Mouse (Mus musculus): ENCODE measurements at regions not wholly inside any gene's neighbourhood (a gene's known extent, or its start where the extent isn't known, plus 50 kb on each side); places are given as distances from the start of the nearest gene placed in this dataset.

DNA sequence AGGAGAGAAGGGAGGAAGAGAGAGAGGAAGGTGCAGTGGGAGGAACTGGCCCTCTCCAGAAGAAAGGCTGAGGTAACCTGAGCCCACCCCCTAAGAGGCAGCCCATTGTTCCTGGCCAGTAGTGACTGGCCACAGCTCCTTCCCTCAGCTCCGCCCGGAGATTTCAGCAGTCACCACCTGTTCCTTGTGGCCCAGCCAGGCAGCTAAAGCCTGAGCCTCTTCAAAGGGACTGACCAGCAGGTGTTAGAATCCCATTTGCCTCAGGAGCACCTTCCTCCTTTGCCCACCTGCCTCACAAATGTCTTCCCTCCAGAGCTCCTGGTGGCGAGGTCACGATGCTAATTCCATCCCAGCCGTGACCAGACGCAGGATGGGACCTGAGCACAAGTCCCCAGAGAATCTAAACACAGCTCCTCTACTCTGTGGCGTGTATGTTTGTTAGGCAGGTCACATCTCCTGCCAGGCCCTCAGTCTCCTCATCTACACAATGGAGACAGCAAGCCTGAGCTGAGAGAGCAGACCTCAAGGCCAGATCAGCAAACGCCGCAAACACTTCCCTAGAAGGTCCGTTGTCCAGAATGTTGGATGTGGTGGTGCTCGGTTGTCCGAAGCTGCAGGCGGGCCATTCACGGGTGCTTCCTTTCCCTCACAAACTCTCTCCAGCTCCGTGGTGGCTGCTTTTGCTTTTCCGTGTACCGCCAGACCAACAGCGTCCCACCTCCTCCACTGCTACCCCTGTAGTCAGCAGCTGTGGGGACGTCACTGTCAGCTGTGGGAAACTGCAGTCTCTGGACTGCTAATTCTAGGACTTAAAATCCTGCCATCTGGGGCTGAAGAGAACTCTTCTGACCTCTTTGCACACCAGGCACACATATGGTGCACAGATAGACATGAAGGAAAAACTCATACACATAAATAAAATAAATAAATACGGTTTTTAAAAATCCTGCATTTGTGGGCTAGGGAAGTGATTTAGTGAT lies 145.8 kb upstream of the Rad23b start:
- no peak for DNase-seq (ENCODE audit: low spot score)

- DNase-seq (ENCODE audit: low spot score) = no peak
These were observed 143.6 kb upstream of the Rad23b start for GRCm38 (mm10) chr4:55206226-55206625.

- no peak for DNase-seq (ENCODE audit: low spot score)
These were observed 142.0 kb upstream of the Rad23b start for GRCm38 (mm10) chr4:55207749-55208385.

DNA sequence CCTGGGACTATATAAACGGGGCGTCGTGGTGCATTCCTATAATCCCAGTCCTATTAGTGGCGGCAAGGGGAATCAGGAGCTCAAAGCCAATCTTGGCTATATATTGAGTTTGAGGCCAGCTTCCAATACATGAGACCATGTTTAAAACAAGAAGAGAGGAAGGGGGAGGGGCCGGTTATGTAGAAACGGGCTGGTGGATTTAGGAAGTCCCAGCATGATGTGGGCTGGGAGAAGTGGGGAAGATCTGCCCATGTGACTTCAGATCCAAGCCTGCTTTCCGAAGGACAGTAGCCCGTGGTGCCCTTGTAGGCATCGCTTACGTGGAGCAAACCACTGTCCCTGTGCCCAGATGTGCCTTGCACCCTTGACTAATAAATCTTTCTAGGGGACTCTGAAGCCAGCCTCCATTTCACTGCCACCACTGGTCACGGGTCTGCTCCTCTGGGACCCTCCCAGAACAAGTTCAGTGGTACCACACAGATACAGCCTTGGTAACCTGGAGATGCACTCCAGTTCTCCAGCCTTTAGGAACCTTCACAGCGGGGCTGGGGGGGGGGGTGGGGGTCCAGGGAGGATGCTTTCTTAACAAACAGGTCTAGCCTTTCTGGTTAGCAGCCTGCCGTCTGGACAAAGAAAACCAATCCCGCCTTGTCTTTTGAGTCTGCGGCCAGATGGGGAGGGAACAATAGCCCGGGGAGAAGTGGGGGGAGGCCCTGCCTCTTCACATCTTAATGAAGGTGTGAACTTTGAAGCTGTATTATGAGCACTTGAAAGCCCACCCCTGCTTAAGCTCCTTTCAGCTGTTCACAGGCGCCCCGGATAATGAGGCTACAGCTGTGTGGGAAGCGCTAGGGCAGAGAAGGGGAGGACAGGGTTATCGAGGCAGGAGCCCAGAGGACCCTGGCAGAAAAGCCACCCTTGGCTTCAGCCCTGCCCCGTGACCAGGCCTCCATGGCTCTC lies 141.2 kb upstream of the Rad23b start:
- no peak for DNase-seq (ENCODE audit: low spot score)

GRCm38 (mm10) chr4:55215425-55216174 lies 134.2 kb upstream of the Rad23b start:
- peak; percentile 4 for DNase-seq (ENCODE audit: low spot score)

GRCm38 (mm10) chr4:55216175-55216545 lies 133.7 kb upstream of the Rad23b start:
- no peak for DNase-seq (ENCODE audit: low spot score)

GRCm38 (mm10) chr4:55225766-55226165 lies 124.1 kb upstream of the Rad23b start:
- DNase-seq (ENCODE audit: low spot score) = no peak

DNA sequence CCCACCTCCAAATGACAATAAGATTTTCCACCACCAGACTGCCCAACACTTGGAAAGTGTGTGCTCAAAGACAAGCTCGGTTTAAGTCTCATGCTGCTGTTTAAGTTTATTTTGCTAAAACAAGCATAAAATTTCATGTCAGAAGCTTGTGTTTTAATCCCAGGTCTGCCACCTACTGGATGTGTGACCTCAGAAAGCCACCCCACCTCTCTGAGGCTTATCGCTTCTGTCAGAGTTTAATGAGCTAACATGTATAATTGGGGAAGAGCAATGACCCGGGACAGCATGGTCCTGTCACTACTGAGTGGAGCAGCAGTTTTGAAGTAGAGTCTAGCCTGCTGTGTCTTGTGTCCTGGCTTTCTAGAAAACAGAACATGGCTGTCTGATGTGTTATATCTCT lies 122.4 kb upstream of the Rad23b start:
- no peak for DNase-seq (ENCODE audit: low spot score)

GRCm38 (mm10) chr4:55231522-55231921 lies 118.3 kb upstream of the Rad23b start:
- no peak for DNase-seq (ENCODE audit: low spot score)

DNA sequence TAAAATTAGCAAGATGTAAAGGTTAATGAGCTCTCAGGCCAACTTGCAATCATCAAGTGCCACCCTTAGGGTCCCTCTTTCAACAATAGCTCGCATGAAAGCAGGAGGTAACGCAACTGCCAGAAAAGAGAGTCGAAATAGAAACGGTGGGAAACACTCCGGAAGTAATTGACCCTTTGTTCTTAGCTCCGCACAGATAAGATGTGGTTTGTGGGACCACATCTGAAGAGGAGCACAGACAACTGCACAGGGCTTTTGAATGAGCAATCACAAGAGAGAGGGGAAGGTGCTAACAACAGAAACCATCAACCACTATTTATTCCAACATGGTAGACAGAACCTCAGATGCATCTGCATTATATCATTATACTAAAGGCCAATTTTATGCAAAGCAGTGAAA lies 112.0 kb upstream of the Rad23b start:
- no peak for DNase-seq (ENCODE audit: low spot score)

GRCm38 (mm10) chr4:55240450-55240849 lies 109.4 kb upstream of the Rad23b start:
- DNase-seq (ENCODE audit: low spot score) = peak; percentile 78

DNA sequence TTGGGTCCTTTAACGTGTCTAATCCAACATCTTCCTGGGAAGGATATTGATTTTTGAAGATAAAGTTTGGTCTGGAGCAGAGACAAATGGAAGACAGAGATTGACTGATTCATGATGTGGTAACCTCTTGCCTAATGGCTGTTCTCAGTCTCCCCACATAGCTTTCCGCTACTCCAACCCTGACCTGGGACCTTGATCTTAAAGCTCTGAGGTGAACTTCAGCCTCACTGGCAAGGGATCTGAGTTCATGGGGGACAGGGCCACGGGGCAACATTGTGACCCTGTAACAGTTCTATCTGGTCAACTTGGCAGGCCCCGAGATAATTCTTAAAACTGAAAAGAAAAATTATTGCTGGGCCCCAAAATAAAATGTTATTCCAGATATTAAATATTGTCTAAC lies 107.5 kb upstream of the Rad23b start:
- DNase-seq (ENCODE audit: low spot score) = no peak

DNA sequence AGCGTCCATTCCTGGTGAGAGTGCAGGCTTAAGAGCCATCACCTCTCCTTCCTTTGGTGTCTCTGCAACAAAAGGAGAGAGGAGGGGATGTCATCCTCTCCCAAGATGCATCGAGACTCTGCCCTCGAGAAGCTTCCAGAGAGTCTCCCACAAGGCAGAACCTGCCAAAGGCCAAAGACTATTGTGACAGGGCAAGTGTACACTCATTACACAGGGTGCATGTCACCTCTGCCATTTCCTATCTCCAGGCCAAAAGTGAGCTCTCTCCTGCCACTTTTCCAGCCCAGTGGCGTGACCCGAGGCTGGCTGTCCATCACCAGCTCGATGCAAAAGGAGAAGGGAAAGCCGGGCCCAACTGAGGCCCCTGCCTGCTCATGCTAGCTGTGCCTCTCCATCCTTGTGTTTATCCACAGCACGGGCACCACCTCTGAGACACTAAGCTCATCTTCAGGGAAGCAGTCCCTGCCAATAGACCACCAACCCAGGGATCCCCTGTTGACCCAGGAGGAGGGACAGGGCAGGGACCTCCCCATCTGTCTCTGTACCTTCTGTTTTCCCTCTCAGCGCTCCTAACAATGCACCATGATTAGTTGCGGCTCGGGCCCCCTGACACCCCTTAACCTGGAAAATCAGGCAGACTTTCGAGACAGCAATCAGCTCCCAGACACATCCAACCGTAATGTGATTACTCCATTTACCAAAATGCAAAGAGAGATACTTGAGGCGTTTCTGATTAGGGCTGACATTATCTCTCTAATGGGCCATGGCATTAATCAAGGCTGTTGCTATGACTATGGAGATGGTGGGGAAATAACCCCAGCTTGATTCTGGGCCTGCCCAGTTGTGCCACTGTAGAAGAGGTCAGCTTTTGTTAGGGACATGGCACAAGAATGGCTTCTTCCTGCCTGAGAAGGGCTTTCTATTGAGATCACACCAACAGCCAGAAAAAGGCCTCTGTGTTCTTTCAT lies 106.5 kb upstream of the Rad23b start:
- no peak for DNase-seq (ENCODE audit: low spot score)

DNA sequence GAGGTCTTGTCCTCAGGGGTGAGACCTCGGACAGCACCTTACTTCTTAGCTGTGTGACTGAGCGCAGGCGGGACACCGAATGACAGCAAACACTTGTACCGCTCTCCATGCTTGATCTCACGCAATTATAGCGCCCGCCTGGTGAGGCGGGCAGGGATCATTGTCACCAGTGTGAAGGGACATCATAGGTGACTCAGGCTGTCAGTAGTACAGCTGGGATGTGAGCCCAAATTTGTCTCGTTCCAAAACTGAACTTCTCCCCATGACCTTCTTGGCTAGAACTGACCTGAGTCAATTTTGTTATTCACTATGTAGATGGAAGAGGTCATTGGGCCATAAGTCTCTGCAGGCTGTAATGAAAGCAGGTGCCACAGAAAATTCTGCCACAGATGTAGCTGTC lies 104.1 kb upstream of the Rad23b start:
- no peak for DNase-seq (ENCODE audit: low spot score)

DNA sequence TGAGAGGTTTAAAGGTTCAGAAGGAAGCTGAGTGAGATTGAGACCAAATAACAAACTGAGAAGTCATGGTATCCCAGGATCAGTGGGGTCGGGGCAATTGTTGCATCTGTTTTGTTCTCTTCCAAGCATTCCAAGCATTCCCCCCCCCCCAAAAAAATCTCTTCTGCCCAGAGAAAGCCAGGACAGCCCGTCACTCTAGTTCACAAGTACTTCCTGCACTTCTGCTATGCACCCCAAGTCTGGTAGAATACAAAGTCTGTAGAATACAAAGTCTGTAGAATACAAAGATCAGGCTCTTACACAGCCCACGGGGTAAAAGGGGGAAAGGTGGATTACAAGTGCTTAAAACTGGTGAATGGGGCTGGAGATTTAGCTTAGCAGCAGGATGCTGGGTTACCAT lies 99.5 kb upstream of the Rad23b start:
- DNase-seq (ENCODE audit: low spot score) = no peak

DNA sequence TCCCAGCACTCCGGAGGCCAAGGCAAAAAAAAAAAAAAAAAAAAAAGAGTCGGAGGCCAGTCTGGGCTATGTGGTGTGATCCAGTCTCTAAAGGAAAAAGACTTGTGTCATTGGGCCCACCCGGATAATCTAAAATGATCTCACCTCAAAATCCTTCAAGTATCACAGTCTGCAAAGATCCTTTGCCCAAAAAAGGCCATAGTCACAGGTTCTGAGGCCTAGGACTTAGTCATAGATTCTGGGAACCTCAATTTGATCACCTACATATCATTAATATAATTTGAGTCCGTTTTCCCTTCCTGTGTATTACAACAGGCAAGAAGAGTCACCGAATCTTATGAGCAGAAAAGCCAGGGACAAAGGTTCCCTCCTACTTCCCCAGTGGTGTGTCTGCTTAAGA lies 98.3 kb upstream of the Rad23b start:
- DNase-seq (ENCODE audit: low spot score) = no peak

DNA sequence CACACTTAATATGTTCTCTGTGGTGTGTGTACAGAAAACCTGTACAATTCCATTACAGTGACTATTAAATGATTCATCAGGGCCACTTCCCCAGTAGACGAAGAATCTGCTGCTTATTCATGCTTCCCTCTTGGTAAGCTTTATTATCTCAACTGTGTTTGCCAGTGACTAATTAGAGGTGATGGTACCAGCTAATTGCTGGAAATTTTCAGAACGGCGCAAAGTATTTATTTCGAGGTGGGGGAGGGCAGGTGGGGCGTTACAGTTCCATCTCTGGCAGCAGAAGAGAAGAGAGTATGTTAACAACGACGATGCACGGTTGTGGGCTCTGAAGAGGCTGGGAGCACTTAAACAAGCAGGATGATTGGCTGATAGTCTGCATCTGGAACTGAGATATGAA lies 96.1 kb upstream of the Rad23b start:
- DNase-seq (ENCODE audit: low spot score) = no peak

DNA sequence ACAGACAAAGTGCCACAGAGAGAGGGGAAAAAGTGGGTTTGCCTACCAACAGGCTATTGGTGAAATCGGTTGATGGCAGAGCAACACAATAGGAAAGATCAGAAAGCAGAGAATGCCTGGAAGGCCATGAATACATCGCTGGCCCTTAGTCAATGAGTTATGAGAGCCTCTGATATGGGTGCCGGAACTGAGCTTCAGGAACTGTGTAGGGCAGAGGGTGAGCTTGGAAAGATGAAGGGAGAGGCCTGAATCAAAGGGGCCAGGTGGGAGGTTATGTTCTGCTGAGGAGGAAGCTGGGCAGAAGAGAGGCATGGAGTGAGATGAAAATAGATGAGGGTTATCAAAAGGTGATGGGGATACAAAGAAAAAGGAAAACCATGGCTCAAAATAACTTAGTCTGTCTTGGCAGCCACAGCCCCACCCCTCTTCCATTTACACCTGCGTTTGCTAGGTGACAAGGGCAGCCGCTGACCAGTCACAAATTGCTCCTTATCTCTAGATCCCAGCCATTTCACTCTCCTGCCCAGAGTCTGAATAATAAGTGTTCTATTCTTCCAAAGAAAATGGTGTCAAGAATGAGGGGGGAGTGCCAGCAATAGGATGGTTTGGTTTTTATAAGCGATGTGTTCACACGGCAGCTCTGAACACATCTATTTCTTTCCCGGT lies 77.7 kb upstream of the Rad23b start:
- DNase-seq (ENCODE audit: low spot score) = no peak

- DNase-seq (ENCODE audit: low spot score) = no peak
These were observed 73.4 kb upstream of the Rad23b start for GRCm38 (mm10) chr4:55276300-55276952.
